Mouse (Mus musculus): ENCODE results near the gene Stam.
"Not testable (repeated sequence)": the region's sequence is repeated elsewhere in the genome, so short reads cannot be mapped to it uniquely, and the experiment has no call there.

Gene Stam

GRCm38 (mm10) chr2:14198325-14198903 lies 124.5 kb downstream of the Stam start:
- DNase-seq, result not testable (repeated sequence)
